Mouse (Mus musculus) heart, postnatal 0 days (tissue): Measurements from ENCODE around the gene Eya4. TPM values are rescaled to one million over a fixed set of nuclear protein-coding genes. Genes with fewer than 3 reads are reported as not detected.

Experiments used
- ATAC-seq: fragments of 200-750 bp; cut with Nextera tagmentation; 2 replicates; pipeline ENCODE4 v1.8.0; 2017; ENCODE audit warnings: low read depth, moderate number of reproducible peaks, moderate library complexity; ENCODE audit not compliant: insufficient read depth
- DNase-seq: peaks from one replicate; pipeline ENCODE4 v3.0.0-alpha.2; 2016; ENCODE audit warnings: low spot score
- H3K27ac ChIP-seq: fragments of 300-500 bp; sonication (generic); 2 replicates; pipeline ENCODE4 v1.5.1; 2014; ENCODE audit warnings: low read depth, mild to moderate bottlenecking
- H3K27me3 ChIP-seq: fragments of 300-500 bp; sonication (generic); 2 replicates; pipeline ENCODE4 v1.6.1; 2014; ENCODE audit warnings: low read length, mixed read lengths; ENCODE audit not compliant: control insufficient read depth, insufficient read depth
- H3K36me3 ChIP-seq: fragments of 300-500 bp; sonication (generic); replicated peaks from 2 replicates; pipeline ENCODE4 v1.6.1; 2014; ENCODE audit warnings: low read length, mixed read lengths; ENCODE audit not compliant: control insufficient read depth, insufficient read depth
- H3K4me1 ChIP-seq: fragments of 300-500 bp; sonication (generic); 2 replicates; pipeline ENCODE4 v1.6.1; 2014; ENCODE audit warnings: antibody characterized with exemption; ENCODE audit not compliant: control insufficient read depth, insufficient read depth
- H3K4me2 ChIP-seq: fragments of 300-500 bp; sonication (generic); 2 replicates; pipeline ENCODE4 v1.6.1; 2014; ENCODE audit warnings: low read depth, mild to moderate bottlenecking, low read length, moderate library complexity
- H3K4me3 ChIP-seq: fragments of 300-500 bp; sonication (generic); 2 replicates; pipeline ENCODE4 v1.5.1; 2014; ENCODE audit warnings: low read depth, low read length
- H3K9ac ChIP-seq: fragments of 300-500 bp; sonication (generic); replicated peaks from 2 replicates; pipeline ENCODE4 v1.6.1; 2014; ENCODE audit warnings: low read depth, low read length, mixed read lengths
- H3K9me3 ChIP-seq: fragments of 300-500 bp; sonication (generic); replicated peaks from 2 replicates; pipeline ENCODE4 v1.6.1; 2016; ENCODE audit warnings: low read length; ENCODE audit not compliant: control insufficient read depth
- CTCF ChIP-seq: IDR thresholded peaks from 2 replicates; pipeline ENCODE4 v1.5.1; 2016; ENCODE audit warnings: antibody characterized with exemption, control low read depth, low read depth
- EP300 ChIP-seq: IDR thresholded peaks from 2 replicates; pipeline ENCODE4 v1.6.1; 2016; ENCODE audit warnings: antibody characterized with exemption, low read depth
- WGBS: fragments of 180-500 bp; shearing (Covaris S2); extraction: QIAGEN DNeasy Blood & Tissue Kit; methylation state at CpG from one replicate; pipeline ENCODE4 v1.1.7; 2014; 5-methylcytosine and 5-hydroxymethylcytosine counted together
- polyA plus RNA-seq: library from polyadenylated mRNA; unstranded; fragments of >200 nt; fragmentation: Nextera tagmentation; extraction: Ambion mirVana; gene quantifications from 2 replicates; pipeline ENCODE4 v1.2.1, GENCODE M21; 2015
- total RNA-seq: library from RNA; depleted of rRNA; stranded (reverse); fragments of >200 nt; gene quantifications from 2 replicates; pipeline ENCODE4 v1.2.3, GENCODE M21; 2014; ENCODE audit warnings: low replicate concordance

Gene Eya4
- total and polyA plus RNA-seq, 2 experiments from 2014 or later = 0.19 to 0.57 TPM

DNA sequence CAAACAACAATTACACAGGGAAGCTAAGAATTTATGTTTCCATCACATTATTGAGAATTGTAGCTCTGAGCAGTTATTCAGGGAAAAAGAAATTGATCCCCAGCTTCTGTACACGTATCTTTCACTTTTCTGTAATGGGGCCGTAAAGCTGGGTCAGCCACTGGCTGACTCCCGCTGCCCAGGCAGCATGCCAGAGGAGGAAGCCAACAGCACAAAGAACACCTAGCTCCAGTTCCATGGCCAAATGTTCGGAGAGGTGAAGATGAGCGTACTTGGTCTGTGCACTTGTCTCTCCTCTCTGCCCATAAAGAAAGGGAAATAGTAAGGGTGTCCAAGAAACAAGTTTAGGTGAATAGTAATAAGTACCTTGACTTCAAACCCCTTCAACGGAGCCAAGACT, 22.9 kb downstream of the Eya4 start:
- Histone ChIP-seq H3K4me1 (no peaks in the 10 kb centered on the region), H3K9ac (no peak overlapping the region), H3K27me3 (no peaks in the 10 kb centered on the region), H3K27ac (no peak overlapping the region), H3K4me2 (no peak overlapping the region), H3K4me3 (no peak overlapping the region), H3K9me3 (no peaks in the 10 kb centered on the region), H3K36me3 (no peaks in the 10 kb centered on the region)
- no peak for TF ChIP-seq EP300
- no peak for TF ChIP-seq CTCF
- DNase-seq (no peak), ATAC-seq (no peak)
- 86% methylated on average over 6 of the region's 6 CpGs for WGBS

DNA sequence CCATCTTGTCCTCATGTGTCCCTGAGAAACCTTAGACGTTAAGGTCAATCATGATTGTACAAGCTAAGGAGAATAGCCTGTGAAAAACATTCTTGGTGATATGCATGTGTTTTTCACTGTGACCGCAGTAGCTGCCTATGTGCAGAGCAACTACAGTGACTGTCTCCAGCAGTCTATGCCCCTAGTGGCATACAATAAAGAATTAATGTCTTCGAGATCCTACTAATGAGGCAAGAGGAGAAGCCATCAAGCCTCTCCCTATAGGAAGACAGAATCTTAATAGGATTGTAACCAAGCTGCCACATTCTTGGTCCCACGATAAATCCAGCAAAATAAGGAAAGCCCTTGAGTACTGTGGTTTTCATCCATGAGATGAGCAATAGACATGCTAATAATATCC, 28.3 kb downstream of the Eya4 start:
- H3K4me2 ChIP-seq = no peak overlapping the region
- no peak for DNase-seq
- no peak overlapping the region for H3K27ac ChIP-seq
- TF ChIP-seq EP300 (no peak), CTCF (no peak)
- no peaks in the 10 kb centered on the region for H3K27me3 ChIP-seq
- no peaks in the 10 kb centered on the region for H3K36me3 ChIP-seq
- 72% methylated on average over 4 of the region's 4 CpGs for WGBS
- no peak for ATAC-seq
- no peaks in the 10 kb centered on the region for H3K4me1 ChIP-seq
- no peak overlapping the region for H3K9ac ChIP-seq
- H3K4me3 ChIP-seq = no peak overlapping the region
- H3K9me3 ChIP-seq = no peaks in the 10 kb centered on the region

DNA sequence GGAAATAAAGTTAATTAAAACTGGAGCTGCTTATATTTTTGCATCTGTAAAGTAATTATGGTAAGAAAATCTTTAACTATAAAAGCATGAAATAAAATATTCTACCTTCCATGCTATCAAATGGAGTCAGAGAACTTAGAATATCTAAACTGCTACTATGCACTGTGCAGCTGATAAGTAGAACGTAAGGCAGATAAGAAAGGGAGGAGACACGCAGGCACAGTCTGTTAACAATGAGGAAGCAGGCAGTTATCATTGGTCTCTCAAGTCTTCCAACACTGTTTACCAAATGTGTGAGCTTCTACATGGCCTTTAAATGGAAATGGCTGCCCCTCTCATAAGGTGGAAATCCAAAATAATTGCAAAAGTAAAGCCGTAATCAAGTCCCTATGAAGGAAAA, 55.0 kb downstream of the Eya4 start:
- Histone ChIP-seq H3K27ac (no peak overlapping the region), H3K9me3 (no peaks in the 10 kb centered on the region), H3K4me3 (no peak overlapping the region), H3K27me3 (no peaks in the 10 kb centered on the region), H3K36me3 (no peaks in the 10 kb centered on the region), H3K9ac (no peak overlapping the region), H3K4me1 (no peaks in the 10 kb centered on the region), H3K4me2 (no peak overlapping the region)
- WGBS = 31% methylated on average over 3 of the region's 3 CpGs
- DNase-seq (no peak), ATAC-seq (no peak)
- no peak for TF ChIP-seq EP300
- TF ChIP-seq CTCF = no peak

DNA sequence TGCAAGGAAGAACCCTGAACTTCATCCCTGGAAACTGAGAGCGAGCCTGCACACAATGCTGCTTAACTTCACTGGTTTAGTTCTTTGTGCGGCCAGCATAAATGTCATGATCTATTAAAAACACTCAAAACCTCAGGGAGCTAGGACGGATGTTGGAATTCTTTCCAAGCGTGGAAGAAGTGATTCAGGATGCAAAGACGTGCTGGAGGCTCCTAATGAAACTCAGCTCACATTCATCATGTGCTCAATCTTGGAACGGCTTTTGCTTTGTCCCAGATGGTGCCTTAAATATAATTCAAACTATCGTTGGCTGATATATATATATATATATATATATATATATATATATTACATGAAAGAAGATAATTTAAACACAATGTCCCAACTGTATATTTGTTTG, 58.1 kb downstream of the Eya4 start:
- H3K27me3 ChIP-seq = no peaks in the 10 kb centered on the region
- DNase-seq (no peak), ATAC-seq (no peak)
- H3K27ac ChIP-seq = no peak overlapping the region
- no peak overlapping the region for H3K4me2 ChIP-seq
- no peak for TF ChIP-seq CTCF
- no peak for TF ChIP-seq EP300
- no peak overlapping the region for H3K4me3 ChIP-seq
- 74% methylated on average over 7 of the region's 7 CpGs for WGBS
- no peaks in the 10 kb centered on the region for H3K36me3 ChIP-seq
- no peak overlapping the region for H3K9ac ChIP-seq
- no peaks in the 10 kb centered on the region for H3K9me3 ChIP-seq
- no peaks in the 10 kb centered on the region for H3K4me1 ChIP-seq

DNA sequence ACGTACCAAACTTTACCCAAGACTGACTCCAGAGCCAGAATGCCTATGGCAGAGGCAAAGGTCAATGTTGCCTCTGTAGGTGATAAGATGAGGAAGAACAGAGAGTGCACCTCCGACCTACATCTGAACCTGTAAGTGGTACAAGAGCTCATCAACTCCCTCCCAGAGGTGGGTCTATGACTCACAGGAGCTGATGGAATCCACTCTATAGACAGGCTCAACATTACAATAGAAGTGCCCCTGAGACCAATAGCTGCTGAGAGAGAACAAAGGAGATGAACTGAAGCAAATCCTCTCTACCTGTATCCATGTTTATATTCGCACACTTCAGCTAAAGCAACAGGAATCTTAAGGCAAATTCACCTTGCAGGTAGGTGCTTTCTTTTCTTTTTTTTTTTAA, 73.2 kb downstream of the Eya4 start:
- H3K9ac ChIP-seq = no peak overlapping the region
- WGBS = 79% methylated on average over 3 of the region's 3 CpGs
- ATAC-seq (no peak), DNase-seq (no peak)
- no peak overlapping the region for H3K4me2 ChIP-seq
- no peaks in the 10 kb centered on the region for H3K4me1 ChIP-seq
- no peak overlapping the region for H3K4me3 ChIP-seq
- no peaks in the 10 kb centered on the region for H3K27me3 ChIP-seq
- no peaks in the 10 kb centered on the region for H3K36me3 ChIP-seq
- TF ChIP-seq EP300 (no peak), CTCF (no peak)
- H3K27ac ChIP-seq = no peak overlapping the region
- no peaks in the 10 kb centered on the region for H3K9me3 ChIP-seq

DNA sequence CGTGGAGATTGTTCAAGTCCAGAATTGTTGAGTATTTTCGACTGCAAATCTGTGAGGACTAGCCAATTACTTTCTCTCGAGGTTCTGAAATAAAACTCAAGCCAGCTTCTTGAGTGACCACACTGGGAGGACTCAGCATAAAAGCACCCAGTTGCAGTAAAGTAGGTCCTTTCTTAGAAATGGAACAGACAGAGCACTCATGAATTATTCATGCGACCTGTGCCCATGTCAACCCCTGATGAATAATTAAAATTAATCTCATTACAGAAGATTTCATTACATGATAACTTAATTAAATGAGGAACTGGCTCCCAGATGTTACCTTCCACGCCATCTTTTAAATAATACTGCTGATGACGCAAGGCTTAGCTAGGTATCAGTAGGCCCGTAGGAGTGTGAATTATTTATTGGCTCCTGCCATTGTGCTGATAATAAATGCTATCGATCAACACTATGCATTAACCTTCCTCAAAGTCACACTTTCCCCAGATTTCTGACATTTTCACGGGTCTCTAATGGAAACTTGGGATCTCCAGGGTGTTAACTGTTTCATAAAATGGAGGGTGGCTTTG, 79.5 kb downstream of the Eya4 start:
- TF ChIP-seq EP300 (no peak), CTCF (no peak)
- Histone ChIP-seq H3K4me3 (no peak overlapping the region), H3K27ac (no peak overlapping the region), H3K36me3 (no peaks in the 10 kb centered on the region), H3K9me3 (no peaks in the 10 kb centered on the region), H3K4me1 (no peaks in the 10 kb centered on the region), H3K27me3 (no peaks in the 10 kb centered on the region), H3K9ac (no peak overlapping the region), H3K4me2 (no peak overlapping the region)
- no peak for ATAC-seq
- WGBS = 70% methylated on average over 9 of the region's 9 CpGs
- no peak for DNase-seq
